Mouse (Mus musculus) effector memory CD4-positive, alpha-beta T cell, adult 5 months (primary cell): ENCODE measurements around the gene Axin1. TPM values are rescaled to one million over a fixed set of nuclear protein-coding genes. Genes with fewer than 3 reads are reported as not detected.

Experiments
- polyA plus RNA-seq: library from polyadenylated mRNA; unstranded; fragments of 100-300 nt; shearing (Covaris generic); gene quantifications from one replicate; pipeline ENCODE4 v1.2.1, GENCODE M21; 2017

Axin1 gene
- 119 TPM for polyA plus RNA-seq

DNA sequence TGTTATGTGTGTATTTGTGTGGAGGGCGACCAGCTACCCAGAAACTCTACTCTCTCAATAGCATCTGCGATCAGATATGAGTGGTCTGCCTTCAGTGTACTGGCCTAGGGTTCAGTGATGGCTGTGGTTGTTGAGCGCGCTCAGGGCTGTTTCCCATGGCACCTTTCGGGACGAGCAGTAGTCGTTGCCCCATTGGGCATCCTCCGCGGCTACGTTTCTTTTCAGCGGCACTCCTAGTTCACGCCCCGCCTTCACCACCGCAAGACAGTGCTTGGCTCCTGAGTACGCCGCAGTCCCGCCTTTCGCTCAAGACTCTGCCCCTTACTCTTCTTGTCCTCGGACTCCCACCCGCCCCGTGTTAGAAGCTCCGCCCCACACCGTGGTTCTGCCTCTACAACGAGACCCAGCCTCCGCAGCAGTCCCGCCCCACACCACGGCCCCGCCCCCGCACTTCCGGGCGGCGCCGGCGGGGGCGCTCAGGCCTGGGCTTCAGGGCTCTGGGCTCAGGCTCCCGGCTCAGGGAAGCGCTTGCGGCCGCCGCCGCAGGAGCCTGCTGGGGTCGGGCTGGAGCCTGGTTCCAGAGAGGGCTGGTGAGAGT is at the start of gene Axin1:
Gene Axin1, plus strand, starts transcription at position 450 of the 598 bp plus-strand sequence.

DNA sequence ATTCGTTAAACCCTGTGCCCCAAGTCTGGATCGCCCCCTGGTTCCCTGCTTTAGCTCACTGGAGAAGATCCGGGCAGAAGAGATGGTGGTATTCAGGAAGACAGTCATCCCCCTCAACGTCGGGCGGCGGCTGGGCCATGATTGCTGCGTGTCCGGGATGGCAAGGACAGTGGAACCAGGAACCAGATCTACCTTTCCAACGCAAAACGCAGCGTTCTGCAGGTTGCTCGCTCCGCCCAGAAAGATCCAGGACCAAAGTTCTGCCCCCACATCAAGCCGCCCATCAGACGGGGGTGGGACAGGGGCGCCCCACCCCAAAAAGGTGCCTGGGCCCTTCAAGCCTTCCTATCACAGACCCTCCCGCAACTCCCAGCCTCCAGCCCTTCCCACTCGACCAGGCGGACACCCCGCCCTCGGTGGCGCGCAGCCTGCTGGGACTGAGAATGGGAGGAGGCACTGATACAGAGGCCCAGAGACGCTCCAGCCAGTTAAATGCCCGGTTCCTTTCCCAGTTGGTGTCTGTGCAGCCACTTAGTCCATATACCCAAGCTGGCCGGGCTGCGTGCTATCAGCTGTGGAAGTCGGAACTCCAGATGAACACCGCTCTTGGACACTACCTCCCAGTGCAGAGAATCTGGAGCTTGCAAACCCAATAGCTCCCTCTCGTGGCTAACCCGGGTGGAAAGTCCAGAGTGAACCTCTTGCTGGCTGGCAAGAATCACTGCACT is 48.4 kb upstream of the Axin1 start, which contains the start of gene Decr2:
Gene Decr2, minus strand, starts transcription at position 433 of the 728 bp plus-strand sequence.

DNA sequence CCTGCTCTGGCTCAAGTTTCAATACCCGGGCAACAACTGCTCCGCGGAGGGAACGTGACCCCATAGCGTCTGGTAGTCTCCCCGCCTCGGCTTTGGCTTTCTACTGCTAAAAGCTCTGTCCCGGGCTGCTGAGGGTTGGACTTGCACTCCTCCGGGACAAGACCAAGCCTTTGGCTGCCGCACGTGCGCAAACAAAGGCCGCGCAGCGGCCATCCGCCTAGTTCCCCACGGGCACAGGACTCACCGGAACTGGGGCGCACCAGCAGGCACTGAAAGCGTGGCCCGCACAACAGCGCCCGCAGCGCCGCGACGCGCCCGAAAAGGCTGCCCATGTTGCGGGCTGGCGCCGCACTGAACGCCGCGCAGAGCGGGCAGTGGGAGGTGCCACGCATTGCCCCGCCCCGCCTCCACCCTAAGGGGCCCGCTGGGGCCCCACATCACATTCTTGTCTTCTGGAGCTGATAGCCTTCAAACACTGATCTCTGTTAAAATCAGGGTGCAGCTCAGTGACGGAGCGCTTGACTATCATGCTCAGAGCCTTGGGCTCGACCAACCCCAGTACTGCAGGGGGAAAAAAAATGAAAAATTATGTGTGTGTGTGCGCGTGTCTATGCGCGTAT is 43.3 kb upstream of the Axin1 start, which contains the start of gene Nme4:
Gene Nme4, minus strand, starts transcription at position 482 of the 620 bp plus-strand sequence.

DNA sequence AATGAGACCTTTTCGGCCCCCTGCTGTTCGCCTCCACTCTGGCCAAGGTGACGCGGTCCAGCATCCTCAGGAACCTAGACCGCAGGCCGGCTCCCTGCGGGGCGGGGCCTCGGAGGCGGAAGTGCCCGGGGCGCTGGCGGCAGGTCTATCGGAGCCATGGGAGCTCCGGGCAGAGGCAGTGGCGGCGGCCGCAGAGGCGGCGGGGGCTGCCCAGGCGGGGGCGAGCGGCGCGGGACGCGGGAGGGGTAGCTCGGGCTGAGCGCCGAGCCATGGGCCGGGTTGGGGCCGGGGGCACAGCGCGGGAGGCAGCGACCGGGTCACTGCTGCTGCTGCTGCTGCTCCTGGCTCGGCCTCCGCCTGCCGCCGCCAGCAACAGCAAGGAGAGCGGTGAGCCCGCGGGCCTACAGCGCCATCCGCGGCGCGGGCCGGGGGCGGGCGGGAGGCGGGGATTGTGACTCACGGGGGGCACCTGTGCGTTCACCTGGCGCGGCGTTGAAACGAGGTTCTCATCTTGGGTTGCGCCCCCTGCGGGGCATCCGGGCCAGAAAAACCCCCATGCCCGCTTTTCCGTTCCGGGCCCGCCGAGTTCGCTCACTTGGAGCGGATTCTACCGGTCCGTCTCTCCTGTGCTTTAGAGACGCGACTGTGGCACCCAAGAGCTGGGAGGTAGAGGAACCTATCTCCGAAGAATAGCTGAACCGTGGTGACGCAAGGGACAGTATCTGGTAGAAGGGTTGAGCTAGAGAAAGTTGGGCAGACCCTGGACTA is 25.1 kb upstream of the Axin1 start, which contains the start of gene Tmem8:
Gene Tmem8, plus strand, starts transcription at position 119 of the 768 bp plus-strand sequence.

DNA sequence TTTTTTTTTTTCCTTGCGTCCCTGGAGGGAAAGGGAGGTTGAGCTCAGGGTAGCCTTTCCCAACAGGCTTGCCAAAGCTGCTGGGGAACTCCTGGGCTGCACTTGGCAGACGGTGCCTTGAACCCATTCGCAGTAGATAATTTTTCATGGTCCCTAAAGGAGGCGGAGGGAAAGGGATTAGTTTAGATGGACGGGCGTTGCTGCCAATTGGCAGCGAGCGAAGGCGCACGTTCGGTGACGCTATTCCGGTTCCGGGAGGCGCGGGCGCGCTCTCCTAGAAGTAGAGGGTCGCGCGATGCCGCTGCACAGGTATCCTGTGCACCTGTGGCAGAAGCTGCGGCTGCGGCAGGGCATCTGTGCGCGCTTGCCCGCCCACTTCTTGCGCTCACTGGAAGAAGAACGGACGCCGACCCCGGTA is 15.2 kb upstream of the Axin1 start, which contains the start of gene Mrpl28:
Gene Mrpl28, plus strand, starts transcription at position 234 of the 418 bp plus-strand sequence.

DNA sequence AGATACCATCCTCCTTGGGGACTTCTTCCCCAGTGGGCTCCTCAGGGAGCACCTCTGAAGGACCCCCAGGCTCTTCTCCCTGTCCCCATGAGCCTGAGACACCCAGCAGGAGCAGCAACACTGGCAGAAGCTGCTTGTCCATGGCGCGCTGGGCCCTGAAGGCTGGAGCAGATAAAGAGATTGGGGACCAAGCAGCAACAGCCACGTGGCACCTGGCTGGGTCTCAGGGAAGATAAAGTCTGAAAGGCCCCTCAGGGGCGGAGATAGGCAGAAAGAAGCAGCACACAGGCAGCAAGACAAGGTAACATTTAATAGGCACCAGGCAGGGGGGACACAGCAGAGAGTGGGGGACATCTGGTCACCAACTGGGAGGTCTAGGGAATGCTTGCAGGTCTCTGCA is 60.4 kb downstream of the Axin1 start, which contains the start of gene Pdia2:
Gene Pdia2, minus strand, starts transcription at position 196 of the 400 bp plus-strand sequence.

DNA sequence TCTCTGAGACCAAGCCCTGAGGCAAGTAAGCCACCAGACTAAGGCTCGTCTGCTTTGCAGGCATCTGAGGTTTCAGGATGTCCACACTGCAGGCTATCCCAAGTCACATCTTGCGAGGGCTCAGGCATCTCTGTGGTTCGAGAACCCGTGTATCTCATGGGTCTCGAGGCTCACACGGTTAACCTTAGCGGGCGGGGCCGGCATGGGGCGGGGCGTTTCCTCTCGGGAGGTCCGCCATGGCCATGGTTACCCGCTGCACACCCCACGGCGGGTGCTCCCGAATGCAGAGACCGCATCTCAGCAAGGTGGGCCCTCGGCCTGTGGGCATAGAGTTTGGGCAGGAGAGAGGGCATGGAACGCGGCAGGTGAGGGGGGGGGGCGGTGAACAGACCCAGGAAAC is 64.2 kb downstream of the Axin1 start, which contains the start of gene Rgs11:
Gene Rgs11, plus strand, starts transcription at position 215 of the 400 bp plus-strand sequence.

DNA sequence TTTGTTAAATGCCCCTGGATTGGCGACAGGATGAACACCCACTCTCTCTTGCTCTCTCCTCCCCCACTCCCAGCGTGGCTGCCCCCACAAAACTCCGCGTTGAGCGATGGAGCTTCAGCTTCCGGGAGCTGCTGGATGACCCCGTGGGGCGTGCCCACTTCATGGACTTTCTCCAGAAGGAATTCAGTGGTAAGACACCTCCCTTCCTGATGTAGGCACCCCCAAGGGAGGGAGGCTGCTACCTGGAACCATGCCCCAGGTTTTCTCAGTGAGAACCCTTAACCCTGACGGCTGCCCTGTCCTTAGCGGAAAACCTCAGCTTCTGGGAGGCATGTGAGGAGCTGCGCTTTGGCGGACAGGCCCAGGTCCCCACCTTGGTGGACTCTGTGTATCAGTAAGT is 69.2 kb downstream of the Axin1 start, which contains the start of gene Arhgdig:
Gene Arhgdig, minus strand, starts transcription at position 101 of the 400 bp plus-strand sequence.

DNA sequence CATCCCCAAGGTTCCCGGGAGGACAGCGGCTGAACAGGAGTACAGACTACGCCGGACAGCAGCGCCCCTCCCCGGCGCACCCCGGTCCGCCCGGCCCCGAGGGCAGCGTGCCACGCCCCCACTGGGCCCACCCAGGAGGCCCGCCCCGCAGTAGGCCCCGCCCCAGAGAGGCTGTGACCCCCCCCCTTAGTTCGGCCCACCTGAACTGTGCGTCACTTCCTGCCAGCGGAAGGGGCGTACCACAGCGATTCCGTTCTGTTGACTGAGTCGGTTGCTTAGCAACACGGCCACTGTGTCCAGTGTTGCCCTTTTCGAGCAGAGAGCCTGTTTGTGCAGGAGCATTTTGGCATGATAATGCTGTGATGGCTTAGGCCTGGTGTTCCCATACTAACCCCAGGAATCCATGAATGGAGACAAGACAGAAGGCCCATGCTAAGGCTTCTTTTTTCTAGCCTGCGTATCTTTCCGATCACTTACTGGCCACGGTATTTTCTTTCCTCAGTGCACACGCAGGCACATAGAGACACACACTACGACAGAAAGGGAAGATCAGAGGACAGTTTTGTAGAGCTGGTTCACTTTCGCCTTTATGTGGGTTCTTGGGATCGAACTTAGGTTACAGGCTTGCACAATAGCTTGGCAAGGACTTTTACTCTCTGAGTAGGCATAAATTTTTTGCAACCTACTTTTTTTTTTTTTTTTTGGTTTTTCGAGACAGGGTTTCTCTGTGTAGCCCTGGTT is 105.8 kb downstream of the Axin1 start, which contains the start of gene Fam234a:
Gene Fam234a, minus strand, starts transcription at position 142 of the 741 bp plus-strand sequence.

Other genes starting within 250 kb of the Axin1 start
- 17.2 TPM for gene Rab40c, start 219.0 kb upstream of the Axin1 start, polyA plus RNA-seq
- gene Pigq, start 193.8 kb upstream of the Axin1 start, polyA plus RNA-seq: 39.1 TPM
- not detected for gene Nhlrc4, start 193.7 kb upstream of the Axin1 start, polyA plus RNA-seq
- gene A930017K11Rik, start 186.1 kb upstream of the Axin1 start, polyA plus RNA-seq: not detected
- gene Capn15, start 152.9 kb upstream of the Axin1 start, polyA plus RNA-seq: 21.9 TPM
- gene Rab11fip3, start 69.1 kb upstream of the Axin1 start, polyA plus RNA-seq: 20.2 TPM
- gene Decr2, start 48.4 kb upstream of the Axin1 start, polyA plus RNA-seq: 20.8 TPM
- 16.4 TPM for gene Nme4, start 43.1 kb upstream of the Axin1 start, polyA plus RNA-seq
- gene Tmem8, start 25.4 kb upstream of the Axin1 start, polyA plus RNA-seq: 35.2 TPM
- gene Mrpl28, start 15.2 kb upstream of the Axin1 start, polyA plus RNA-seq: 42.2 TPM
- not detected for gene Pdia2, start 60.4 kb downstream of the Axin1 start, polyA plus RNA-seq
- 17.1 TPM for gene Rgs11, start 64.3 kb downstream of the Axin1 start, polyA plus RNA-seq
- gene Arhgdig, start 69.1 kb downstream of the Axin1 start, polyA plus RNA-seq: not detected
- 19.8 TPM for gene Fam234a, start 105.6 kb downstream of the Axin1 start, polyA plus RNA-seq
- gene Luc7l, start 114.2 kb downstream of the Axin1 start, polyA plus RNA-seq: 147 TPM